Mouse (Mus musculus) CD4-positive, CD25-positive, alpha-beta regulatory T cell, adult 9 weeks (primary cell): ENCODE measurements around the gene Galnt18. TPM values are rescaled to one million over a fixed set of nuclear protein-coding genes. Genes with fewer than 3 reads are reported as not detected.

Source experiments
- polyA plus RNA-seq: library from polyadenylated mRNA; unstranded; fragments of 100-300 nt; shearing (Covaris generic); gene quantifications from one replicate; pipeline ENCODE4 v1.2.1, GENCODE M21; 2017

Galnt18 gene
- polyA plus RNA-seq = not detected

DNA sequence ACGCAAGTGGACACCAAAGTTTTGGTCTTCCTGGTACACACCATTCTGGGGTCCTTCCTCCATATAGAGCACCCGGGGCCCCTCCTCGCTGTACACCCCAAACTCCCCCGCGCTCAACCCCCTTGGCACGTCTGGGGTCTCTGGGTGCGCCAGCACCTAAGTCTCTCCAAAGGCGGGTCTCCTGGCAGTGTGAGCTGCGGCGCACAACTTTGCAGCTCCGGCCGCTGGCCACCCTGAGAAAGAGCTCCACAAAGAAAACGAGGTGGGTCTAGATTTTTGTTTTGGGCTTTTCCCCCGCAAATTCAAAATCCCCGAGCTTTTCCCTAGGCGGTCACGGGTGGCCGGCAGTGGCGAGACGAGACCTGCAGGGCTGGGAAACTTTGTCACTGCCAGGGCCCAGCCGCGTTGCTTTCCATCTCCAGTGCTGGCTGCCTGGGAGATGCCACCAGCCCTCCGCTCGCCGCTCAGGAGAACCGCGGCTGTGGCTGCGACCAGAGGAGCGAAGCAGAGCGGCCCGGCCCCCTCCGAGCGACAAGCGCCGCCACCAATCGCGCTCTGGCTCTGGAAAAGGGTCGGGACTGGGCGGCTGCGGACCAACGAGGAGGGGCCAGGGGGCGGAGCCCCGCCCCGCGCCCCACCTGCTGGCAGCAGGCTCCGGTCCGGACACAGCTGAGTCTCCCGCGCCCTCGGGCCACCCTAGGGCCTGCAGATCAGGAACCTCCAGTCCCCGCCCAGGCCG, at the start of gene Galnt18:
TSS of gene Galnt18 (minus strand) at position 474 of the 739 bp plus-strand sequence.

Other genes with a start within 250 kb of the Galnt18 start
- 38.8 TPM for gene Usp47, start 243.5 kb upstream of the Galnt18 start, polyA plus RNA-seq